Mouse (Mus musculus) gastrocnemius, adult 2 months (tissue): ENCODE data around the gene Cnksr3. TPM values are rescaled to one million over a fixed set of nuclear protein-coding genes. Genes with fewer than 3 reads are reported as not detected.

ENCODE experiments used
- DNase-seq: peaks from one replicate; pipeline ENCODE4 v3.0.0; 2022
- H3K27ac ChIP-seq: fragments of 200-600 bp; 2 replicates; pipeline ENCODE4 v1.8.1; 2022; ENCODE audit warnings: mild to moderate bottlenecking
- H3K4me3 ChIP-seq: fragments of 200-600 bp; 2 replicates; pipeline ENCODE4 v1.8.1; 2022; ENCODE audit warnings: mild to moderate bottlenecking, moderate library complexity
- CTCF ChIP-seq: fragments of 200-600 bp; IDR thresholded peaks from 2 replicates; pipeline ENCODE4 v1.8.1; 2022; ENCODE audit warnings: antibody characterized with exemption, mild to moderate bottlenecking, moderate library complexity
- intact Hi-C: fragments of 180-260 bp; cut with DNase I; formaldehyde crosslinking; loops from one replicate; pipeline ENCODE4 v1.15.1; 2025
- total RNA-seq, 2 experiments: library from RNA; stranded (reverse); gene quantifications; 2 replicates each; pipeline ENCODE4 v1.2.3; 2021

Cnksr3 gene
- total RNA-seq, 2 experiments from 2014 or later = 4.4 to 9.0 TPM

GRCm38 (mm10) chr10:7159061-7159511, 53.0 kb downstream of the Cnksr3 start:
- Histone ChIP-seq H3K4me3 (peak overlapping the region; percentile 65), H3K27ac (peak overlapping the region; percentile 38)
- intact Hi-C loops = no loop called here
- no peak for TF ChIP-seq CTCF
- DNase-seq = peak; percentile 26

GRCm38 (mm10) chr10:7158285-7159060, 53.6 kb downstream of the Cnksr3 start:
- Histone ChIP-seq H3K27ac (peak overlapping the region; percentile 38), H3K4me3 (peak overlapping the region; percentile 65)
- intact Hi-C loops = no loop called here
- peak; percentile 33 for DNase-seq
- TF ChIP-seq CTCF = no peak

- Histone ChIP-seq H3K4me3 (no peak overlapping the region), H3K27ac (no peak overlapping the region)
- TF ChIP-seq CTCF = no peak
- DNase-seq = no peak
- intact Hi-C loops = no loop called here
Measured at GRCm38 (mm10) chr10:7154877-7155276, 57.2 kb downstream of the Cnksr3 start.

- Histone ChIP-seq H3K4me3 (no peak overlapping the region), H3K27ac (no peak overlapping the region)
- intact Hi-C loops = no loop called here
- no peak for TF ChIP-seq CTCF
- DNase-seq = no peak
Measured at GRCm38 (mm10) chr10:7152926-7153325, 59.1 kb downstream of the Cnksr3 start.

GRCm38 (mm10) chr10:7149671-7150595, 62.1 kb downstream of the Cnksr3 start:
- DNase-seq = no peak
- no peak overlapping the region for H3K27ac ChIP-seq
- TF ChIP-seq CTCF = no peak
- H3K4me3 ChIP-seq = no peak overlapping the region
- intact Hi-C loops = no loop called here

GRCm38 (mm10) chr10:7145614-7146013, 66.4 kb downstream of the Cnksr3 start:
- Histone ChIP-seq H3K4me3 (no peak overlapping the region), H3K27ac (0 out of 2 replicates have a peak overlapping the region, but pooled peaks have one; percentile 6)
- intact Hi-C loops = no loop called here
- no peak for DNase-seq
- TF ChIP-seq CTCF = no peak

GRCm38 (mm10) chr10:7144081-7144783, 67.8 kb downstream of the Cnksr3 start:
- intact Hi-C loops = no loop called here
- no peak for TF ChIP-seq CTCF
- Histone ChIP-seq H3K27ac (peak overlapping the region; percentile 28; the same call in 1 of the 2 replicates), H3K4me3 (no peak overlapping the region)
- DNase-seq = no peak

- no peak for DNase-seq
- Histone ChIP-seq H3K4me3 (no peak overlapping the region), H3K27ac (peak overlapping the region; percentile 32)
- TF ChIP-seq CTCF = no peak
- intact Hi-C loops = no loop called here
Measured at GRCm38 (mm10) chr10:7142287-7142686, 69.8 kb downstream of the Cnksr3 start.

GRCm38 (mm10) chr10:7140282-7140681, 71.8 kb downstream of the Cnksr3 start:
- intact Hi-C loops = no loop called here
- H3K4me3 ChIP-seq = no peak overlapping the region
- no peak for TF ChIP-seq CTCF

GRCm38 (mm10) chr10:7138049-7138448, 74.0 kb downstream of the Cnksr3 start:
- no peak for DNase-seq
- intact Hi-C loops = no loop called here

More at GRCm38 (mm10) chr10:7140282-7140681, 71.8 kb downstream of the Cnksr3 start:
- DNase-seq = no peak
- peak overlapping the region; percentile 2; the same call in 1 of the 2 replicates for H3K27ac ChIP-seq

GRCm38 (mm10) chr10:7135751-7136150, 76.3 kb downstream of the Cnksr3 start:
- TF ChIP-seq CTCF = no peak
- Histone ChIP-seq H3K27ac (peak overlapping the region; percentile 46), H3K4me3 (no peak overlapping the region)
- intact Hi-C loops = no loop called here
- DNase-seq = no peak

More at GRCm38 (mm10) chr10:7138049-7138448, 74.0 kb downstream of the Cnksr3 start:
- Histone ChIP-seq H3K27ac (no peak overlapping the region), H3K4me3 (no peak overlapping the region)
- no peak for TF ChIP-seq CTCF

GRCm38 (mm10) chr10:7133005-7133404, 79.0 kb downstream of the Cnksr3 start:
- Histone ChIP-seq H3K4me3 (no peak overlapping the region), H3K27ac (no peak overlapping the region)
- intact Hi-C loops = no loop called here
- DNase-seq = no peak
- no peak for TF ChIP-seq CTCF
